Mouse (Mus musculus) G1E (cell line): Measurements from ENCODE around the gene Rcor2.
A peak's percentile ranks its signal among the peaks of the same experiment; 100 is the strongest.

Experiments
- CTCF ChIP-seq: IDR thresholded peaks from 2 replicates; pipeline ENCODE4 v1.5.1; 2012; ENCODE audit warnings: low read depth, low read length, inconsistent platforms, mixed read lengths
- GATA1 ChIP-seq: IDR thresholded peaks from 2 replicates; pipeline ENCODE4 v1.6.1; 2012; ENCODE audit warnings: borderline replicate concordance, low read length, inconsistent platforms, mixed read lengths
- TAL1 ChIP-seq: conservative IDR thresholded peaks from 2 replicates; pipeline ENCODE4 v1.6.1; 2012; ENCODE audit warnings: low read depth, low read length, inconsistent platforms, mixed read lengths

DNA sequence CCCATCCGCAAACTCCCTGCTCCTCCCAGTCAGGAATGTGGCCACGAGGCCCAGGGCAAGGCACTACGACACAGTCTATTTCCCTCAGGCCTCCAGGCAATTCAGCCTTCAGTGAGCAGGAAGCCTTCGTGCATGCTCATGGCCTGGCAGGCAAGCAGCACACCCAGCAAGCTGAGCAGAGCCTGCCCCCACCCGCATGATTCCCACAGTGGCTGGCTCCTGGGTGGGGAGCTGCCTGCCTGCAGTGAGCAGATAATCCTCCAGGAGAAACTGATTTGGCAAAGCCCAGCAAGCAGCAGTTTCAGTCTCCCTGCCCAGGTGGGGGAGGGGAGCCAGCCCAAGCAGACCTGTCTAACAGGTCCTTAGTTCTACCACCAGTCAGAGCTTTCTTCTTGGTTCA lies 43.6 kb downstream of the Rcor2 start:
- TF ChIP-seq CTCF (no peak), GATA1 (no peak), TAL1 (peak; percentile 36; the same call in 1 of the 2 replicates)
